Mouse (Mus musculus): Measurements from ENCODE around the gene Crybg3. TPM values are rescaled to one million over a fixed set of nuclear protein-coding genes. Genes with fewer than 3 reads are reported as not detected.
A peak's percentile ranks its signal among the peaks of the same experiment; 100 is the strongest.

The Crybg3 gene
- polyA plus RNA-seq, 1 experiment from 2014 or later, result 4.6 TPM

DNA sequence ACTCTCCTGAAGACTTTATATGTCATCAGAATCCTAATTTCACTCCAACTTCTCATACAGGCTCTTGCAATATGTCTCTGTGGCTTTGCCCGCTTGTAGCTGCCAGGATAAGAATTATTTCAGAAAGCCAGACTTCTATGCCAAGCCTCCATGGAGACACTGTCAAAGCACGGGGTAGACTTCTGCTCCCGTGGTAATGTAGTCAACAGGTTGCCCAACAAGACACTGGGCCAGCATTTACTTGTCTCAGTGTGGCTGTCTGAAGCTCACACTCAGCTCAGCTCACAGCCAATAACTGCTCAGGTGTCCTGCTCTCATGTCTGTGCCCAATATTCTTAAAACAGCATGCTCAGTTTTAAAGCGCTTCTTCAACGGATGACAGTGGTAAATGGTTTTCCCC is 85.6 kb downstream of the Crybg3 start:
- H3K9me3 ChIP-seq (ENCODE audit: control insufficient read depth, low read length), result no peaks in the 10 kb centered on the region
- H3K9ac ChIP-seq (ENCODE audit: low read depth, low read length), result no peak overlapping the region
- no peak overlapping the region for H3K4me2 ChIP-seq
- no peak overlapping the region for H3K4me3 ChIP-seq (ENCODE audit: low read depth, low read length)
- WGBS, result 87% methylated on average over 5 of the region's 5 CpGs
- no peaks in the 10 kb centered on the region for H3K27me3 ChIP-seq (replicated peaks; ENCODE audit: control insufficient read depth, insufficient read depth, low read length)
- DNase-seq (ENCODE audit: low spot score) (no peak), ATAC-seq (replicated peaks; ENCODE audit: low FRiP score) (no peak)
- H3K36me3 ChIP-seq (ENCODE audit: control insufficient read depth, insufficient read depth, low read length), result no peaks in the 10 kb centered on the region
- no peak overlapping the region for H3K27ac ChIP-seq (ENCODE audit: low read depth, low read length)
- peaks cover 3% of the 10 kb centered on the region; the same call in 1 of the 2 replicates for H3K4me1 ChIP-seq (replicated peaks; ENCODE audit: control insufficient read depth, insufficient read depth, low read length)

DNA sequence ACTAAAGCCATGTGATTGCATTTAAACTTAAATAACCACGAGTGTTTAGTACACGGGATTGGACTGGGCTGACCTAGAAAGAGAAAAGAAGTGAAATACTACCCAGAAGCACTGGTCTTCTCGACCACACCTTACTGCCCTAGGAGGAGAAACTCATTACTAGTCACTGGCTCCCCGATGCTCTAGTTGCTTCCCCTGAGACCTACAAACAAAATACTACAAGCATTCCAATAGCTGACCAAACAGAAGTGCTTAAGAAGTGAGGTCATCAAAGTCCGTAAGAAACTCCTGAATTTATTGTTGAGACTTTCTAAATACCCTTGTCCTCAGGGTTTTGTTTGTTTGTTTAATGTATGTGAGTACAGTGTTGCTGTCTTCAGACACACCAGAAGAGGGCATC is 90.9 kb downstream of the Crybg3 start:
- Histone ChIP-seq H3K9ac (ENCODE audit: low read depth, low read length) (no peak overlapping the region), H3K36me3 (ENCODE audit: control insufficient read depth, insufficient read depth, low read length) (no peaks in the 10 kb centered on the region)
- 86% methylated on average over 5 of the region's 5 CpGs for WGBS

DNA sequence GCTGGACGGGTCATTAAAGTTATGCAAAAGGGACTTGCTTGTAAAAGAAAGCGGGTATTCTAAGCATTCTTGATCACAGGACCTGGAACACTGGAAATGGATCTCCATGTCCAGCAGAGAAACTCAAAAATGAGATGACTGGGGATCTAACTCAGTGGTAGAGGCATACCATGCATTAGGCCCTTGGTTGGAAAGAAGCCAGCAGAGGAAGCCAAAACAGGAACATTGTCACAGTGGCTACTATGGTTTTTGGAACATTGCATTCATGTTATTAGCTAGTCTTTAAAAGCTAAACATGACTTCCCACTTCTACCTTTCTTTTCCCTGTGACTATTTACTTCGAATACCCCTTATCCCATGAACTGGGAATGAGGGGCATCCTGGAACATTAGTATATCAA is 101.6 kb downstream of the Crybg3 start:
- Histone ChIP-seq H3K4me3 (ENCODE audit: low read depth, low read length) (no peak overlapping the region), H3K9ac (ENCODE audit: low read depth, low read length) (no peak overlapping the region), H3K4me2 (no peak overlapping the region), H3K27ac (ENCODE audit: low read depth, low read length) (no peak overlapping the region), H3K9me3 (ENCODE audit: control insufficient read depth, low read length) (no peaks in the 10 kb centered on the region), H3K4me1 (replicated peaks; ENCODE audit: control insufficient read depth, insufficient read depth, low read length) (no peaks in the 10 kb centered on the region), H3K27me3 (replicated peaks; ENCODE audit: control insufficient read depth, insufficient read depth, low read length) (no peaks in the 10 kb centered on the region), H3K36me3 (ENCODE audit: control insufficient read depth, insufficient read depth, low read length) (0 out of 2 replicates have a peak, but pooled peaks cover 2% of the 10 kb centered on the region)
- ATAC-seq (replicated peaks; ENCODE audit: low FRiP score), result no peak
- no peak for DNase-seq (ENCODE audit: low spot score)
- WGBS, result 85% methylated on average over 3 of the region's 3 CpGs

More for the DNA sequence above, 90.9 kb downstream of the Crybg3 start:
- no peaks in the 10 kb centered on the region for H3K27me3 ChIP-seq (replicated peaks; ENCODE audit: control insufficient read depth, insufficient read depth, low read length)
- no peaks in the 10 kb centered on the region for H3K9me3 ChIP-seq (ENCODE audit: control insufficient read depth, low read length)
- no peak for ATAC-seq (replicated peaks; ENCODE audit: low FRiP score)
- H3K4me2 ChIP-seq, result no peak overlapping the region
- no peaks in the 10 kb centered on the region for H3K4me1 ChIP-seq (replicated peaks; ENCODE audit: control insufficient read depth, insufficient read depth, low read length)
- H3K4me3 ChIP-seq (ENCODE audit: low read depth, low read length), result no peak overlapping the region
- no peak overlapping the region for H3K27ac ChIP-seq (ENCODE audit: low read depth, low read length)
- no peak for DNase-seq (ENCODE audit: low spot score)

DNA sequence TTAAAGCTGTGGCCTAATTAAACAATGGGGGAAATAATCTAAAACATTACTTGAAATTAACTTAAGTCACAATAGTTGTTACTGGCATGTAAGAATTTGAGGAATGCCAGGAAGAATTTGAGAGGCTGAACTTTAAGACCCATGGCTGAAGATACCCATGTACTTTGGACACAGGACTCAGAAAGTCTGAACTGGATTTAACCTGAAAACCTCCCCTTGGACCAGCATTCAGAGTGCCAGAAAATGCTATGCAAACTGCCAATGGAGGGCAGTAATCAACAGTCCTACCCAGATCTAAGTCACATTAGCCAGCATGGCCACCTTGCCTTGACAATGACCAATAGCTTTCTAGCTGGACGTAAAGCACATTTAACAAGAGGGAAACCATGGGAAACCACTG is 102.8 kb downstream of the Crybg3 start:
- Histone ChIP-seq H3K27me3 (replicated peaks; ENCODE audit: control insufficient read depth, insufficient read depth, low read length) (no peaks in the 10 kb centered on the region), H3K36me3 (ENCODE audit: control insufficient read depth, insufficient read depth, low read length) (peaks cover 6% of the 10 kb centered on the region; the same call in 1 of the 2 replicates), H3K27ac (ENCODE audit: low read depth, low read length) (no peak overlapping the region), H3K9me3 (ENCODE audit: control insufficient read depth, low read length) (no peaks in the 10 kb centered on the region), H3K4me3 (ENCODE audit: low read depth, low read length) (no peak overlapping the region), H3K9ac (ENCODE audit: low read depth, low read length) (no peak overlapping the region), H3K4me1 (replicated peaks; ENCODE audit: control insufficient read depth, insufficient read depth, low read length) (no peaks in the 10 kb centered on the region), H3K4me2 (no peak overlapping the region)
- 83% methylated on average over 1 of the region's 1 CpGs for WGBS
- DNase-seq (ENCODE audit: low spot score) (no peak), ATAC-seq (replicated peaks; ENCODE audit: low FRiP score) (no peak)

DNA sequence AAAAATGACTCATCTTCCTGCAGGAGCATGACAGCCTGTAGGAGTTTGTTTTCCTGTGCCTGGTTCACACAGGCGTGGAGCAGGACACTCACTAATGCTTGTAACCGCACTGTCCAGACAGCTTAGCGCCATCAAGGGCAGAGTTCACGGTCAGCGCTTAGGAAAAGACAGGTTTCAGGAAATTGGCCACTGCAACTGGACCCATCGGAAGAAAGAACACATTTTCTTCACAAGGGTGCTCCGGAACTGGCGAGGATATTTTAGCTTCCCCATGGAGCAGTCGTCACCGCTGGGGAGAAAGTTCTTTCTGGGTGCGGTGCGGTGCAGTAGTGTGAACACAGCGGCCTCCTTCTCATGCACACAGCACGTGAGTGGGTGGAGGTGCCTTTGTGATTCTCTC is 107.6 kb downstream of the Crybg3 start:
- Histone ChIP-seq H3K4me3 (ENCODE audit: low read depth, low read length) (no peak overlapping the region), H3K9ac (ENCODE audit: low read depth, low read length) (no peak overlapping the region), H3K4me1 (replicated peaks; ENCODE audit: control insufficient read depth, insufficient read depth, low read length) (no peaks in the 10 kb centered on the region), H3K9me3 (ENCODE audit: control insufficient read depth, low read length) (no peaks in the 10 kb centered on the region), H3K27ac (ENCODE audit: low read depth, low read length) (no peak overlapping the region), H3K27me3 (replicated peaks; ENCODE audit: control insufficient read depth, insufficient read depth, low read length) (no peaks in the 10 kb centered on the region), H3K4me2 (no peak overlapping the region), H3K36me3 (ENCODE audit: control insufficient read depth, insufficient read depth, low read length) (peaks cover 24% of the 10 kb centered on the region)
- DNase-seq (ENCODE audit: low spot score), result no peak
- ATAC-seq (replicated peaks; ENCODE audit: low FRiP score), result no peak
- WGBS, result 90% methylated on average over 14 of the region's 14 CpGs

DNA sequence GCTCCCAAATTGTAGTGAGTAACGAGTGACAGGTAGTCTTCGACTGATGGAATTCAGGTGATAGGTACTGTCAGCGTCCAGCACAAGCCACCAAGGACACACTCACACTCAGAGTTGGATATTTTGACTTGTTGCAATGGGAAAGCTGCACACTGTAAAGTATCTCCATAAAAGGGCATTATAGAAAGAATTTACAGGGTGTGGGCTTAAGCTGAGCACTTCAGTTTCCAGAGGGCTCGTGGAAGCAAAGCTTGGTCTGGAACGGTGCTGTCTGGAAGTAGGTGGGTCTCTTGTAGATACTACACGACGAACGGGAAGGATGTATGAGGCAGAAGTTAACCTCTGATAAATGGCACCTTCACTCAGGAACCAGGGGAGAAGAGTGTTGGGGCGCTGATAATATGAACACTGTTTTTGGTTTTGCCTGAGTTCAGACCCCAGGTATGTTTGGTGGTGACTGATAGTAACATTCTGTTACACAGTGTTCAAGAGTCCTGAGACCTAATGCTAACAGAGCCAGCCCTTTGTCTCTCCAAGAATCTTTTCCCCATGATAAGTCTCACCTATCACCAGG is 112.7 kb downstream of the Crybg3 start:
- 66% methylated on average over 9 of the region's 9 CpGs for WGBS
- Histone ChIP-seq H3K4me3 (ENCODE audit: low read depth, low read length) (no peak overlapping the region), H3K27me3 (replicated peaks; ENCODE audit: control insufficient read depth, insufficient read depth, low read length) (no peaks in the 10 kb centered on the region), H3K4me2 (no peak overlapping the region), H3K36me3 (ENCODE audit: control insufficient read depth, insufficient read depth, low read length) (peaks cover 40% of the 10 kb centered on the region), H3K9ac (ENCODE audit: low read depth, low read length) (no peak overlapping the region), H3K9me3 (ENCODE audit: control insufficient read depth, low read length) (no peaks in the 10 kb centered on the region), H3K27ac (ENCODE audit: low read depth, low read length) (no peak overlapping the region), H3K4me1 (replicated peaks; ENCODE audit: control insufficient read depth, insufficient read depth, low read length) (no peaks in the 10 kb centered on the region)
- no peak for DNase-seq (ENCODE audit: low spot score)
- ATAC-seq (replicated peaks; ENCODE audit: low FRiP score), result peak; percentile 86

DNA sequence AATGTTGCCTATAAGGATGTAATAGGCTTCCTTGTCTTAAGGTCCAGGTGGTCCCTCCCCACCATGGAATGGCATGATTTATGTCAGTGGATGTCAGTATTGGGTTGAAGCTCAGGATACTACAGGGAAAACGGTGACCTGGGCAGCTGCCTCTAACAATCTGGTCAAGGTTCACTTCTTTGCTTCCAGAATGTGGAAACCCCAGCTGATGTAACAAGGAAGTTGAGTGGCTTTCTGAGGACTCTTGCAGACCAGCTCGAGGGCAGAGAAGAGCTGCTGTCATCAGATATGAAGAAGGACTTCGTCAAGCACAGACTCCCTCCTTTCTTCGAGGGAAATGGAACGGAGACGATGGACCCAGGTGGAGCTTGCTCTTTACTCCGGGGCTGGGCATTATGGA is 113.5 kb downstream of the Crybg3 start:
- H3K36me3 ChIP-seq (ENCODE audit: control insufficient read depth, insufficient read depth, low read length), result peaks cover 36% of the 10 kb centered on the region
- no peak overlapping the region for H3K4me2 ChIP-seq
- H3K4me3 ChIP-seq (ENCODE audit: low read depth, low read length), result no peak overlapping the region
- no peaks in the 10 kb centered on the region for H3K4me1 ChIP-seq (replicated peaks; ENCODE audit: control insufficient read depth, insufficient read depth, low read length)
- H3K9me3 ChIP-seq (ENCODE audit: control insufficient read depth, low read length), result no peaks in the 10 kb centered on the region
- no peak for ATAC-seq (replicated peaks; ENCODE audit: low FRiP score)
- DNase-seq (ENCODE audit: low spot score), result no peak
- H3K9ac ChIP-seq (ENCODE audit: low read depth, low read length), result no peak overlapping the region
- H3K27ac ChIP-seq (ENCODE audit: low read depth, low read length), result no peak overlapping the region
- WGBS, result 77% methylated on average over 7 of the region's 7 CpGs
- H3K27me3 ChIP-seq (replicated peaks; ENCODE audit: control insufficient read depth, insufficient read depth, low read length), result no peaks in the 10 kb centered on the region

- 84% methylated on average over 3 of the region's 3 CpGs for WGBS
- H3K36me3 ChIP-seq (ENCODE audit: control insufficient read depth, insufficient read depth, low read length), result no peaks in the 10 kb centered on the region; the same call in 1 of the 2 replicates
- H3K4me2 ChIP-seq, result no peak overlapping the region
- no peak overlapping the region for H3K27ac ChIP-seq (ENCODE audit: low read depth, low read length)
- ATAC-seq (replicated peaks; ENCODE audit: low FRiP score), result no peak
- H3K4me3 ChIP-seq (ENCODE audit: low read depth, low read length), result no peak overlapping the region
- no peak for DNase-seq (ENCODE audit: low spot score)
- no peak overlapping the region for H3K9ac ChIP-seq (ENCODE audit: low read depth, low read length)
- H3K27me3 ChIP-seq (replicated peaks; ENCODE audit: control insufficient read depth, insufficient read depth, low read length), result no peaks in the 10 kb centered on the region
- H3K9me3 ChIP-seq (ENCODE audit: control insufficient read depth, low read length), result no peaks in the 10 kb centered on the region
- no peaks in the 10 kb centered on the region; the same call in 1 of the 2 replicates for H3K4me1 ChIP-seq (replicated peaks; ENCODE audit: control insufficient read depth, insufficient read depth, low read length)
Observed at GRCm38 (mm10) chr16:59477955-59478354, 122.8 kb downstream of the Crybg3 start.

- DNase-seq (ENCODE audit: low spot score) (peak; percentile 30), ATAC-seq (replicated peaks; ENCODE audit: low FRiP score) (no peak)
- Histone ChIP-seq H3K27ac (ENCODE audit: low read depth, low read length) (no peak overlapping the region), H3K4me2 (no peak overlapping the region), H3K36me3 (ENCODE audit: control insufficient read depth, insufficient read depth, low read length) (no peaks in the 10 kb centered on the region; the same call in 1 of the 2 replicates), H3K9me3 (ENCODE audit: control insufficient read depth, low read length) (no peaks in the 10 kb centered on the region), H3K4me1 (replicated peaks; ENCODE audit: control insufficient read depth, insufficient read depth, low read length) (peaks cover 3% of the 10 kb centered on the region), H3K9ac (ENCODE audit: low read depth, low read length) (no peak overlapping the region), H3K4me3 (ENCODE audit: low read depth, low read length) (no peak overlapping the region), H3K27me3 (replicated peaks; ENCODE audit: control insufficient read depth, insufficient read depth, low read length) (no peaks in the 10 kb centered on the region)
- WGBS, result 19% methylated on average over 1 of the region's 1 CpGs
Observed at GRCm38 (mm10) chr16:59474788-59475187, 126.0 kb downstream of the Crybg3 start.

Data from liver, embryonic 11.5 days (tissue).